ENCODE assay signal across 10 mouse cellular contexts in genomic region chr13:46448276-46448675, GRCm38 (mm10).
"Had no signal": no experiment of that assay in that cellular context is flagged by ENCODE, and none has a peak within 500 bp of the region (broad histone marks: within the 10 kb centered on the region; RNA-seq: fewer than 3 reads in every experiment).

No protein-coding gene starts in this region.

- DNase-seq: retina, postnatal 1 day; right cerebral cortex, postnatal 25 days; right cerebral cortex, postnatal 4 days; spleen, adult 18-20 months; thymus, adult 18-20 months; thymus, adult 2 months; thymus, postnatal 14 days; thymus, postnatal 25 days; thymus, postnatal 36 days; thymus, postnatal 4 days had no signal
